Mouse (Mus musculus): Measurements from ENCODE around the gene Lin28a.

The Lin28a gene

DNA sequence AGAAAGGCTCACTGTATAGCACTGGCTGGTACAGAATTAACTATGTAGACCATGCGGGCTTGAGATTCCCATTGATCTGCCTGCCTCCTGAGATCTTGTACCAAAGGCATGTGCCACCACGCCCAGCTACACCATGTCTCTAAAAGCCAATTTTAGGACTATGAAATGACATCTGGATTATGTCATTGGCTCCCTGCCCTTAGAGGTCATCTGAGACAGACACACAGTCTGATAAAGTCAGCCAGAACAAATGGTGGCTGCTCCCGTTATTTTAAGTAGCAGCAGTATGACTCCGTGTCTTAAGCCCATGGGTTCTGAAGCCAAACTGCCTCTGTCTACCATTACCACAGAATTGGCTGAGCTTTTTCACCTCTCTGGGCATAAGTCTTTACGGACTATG, 38.1 kb downstream of the Lin28a start:
- in situ Hi-C loops (cut with MseI, MboI): no loop called here

DNA sequence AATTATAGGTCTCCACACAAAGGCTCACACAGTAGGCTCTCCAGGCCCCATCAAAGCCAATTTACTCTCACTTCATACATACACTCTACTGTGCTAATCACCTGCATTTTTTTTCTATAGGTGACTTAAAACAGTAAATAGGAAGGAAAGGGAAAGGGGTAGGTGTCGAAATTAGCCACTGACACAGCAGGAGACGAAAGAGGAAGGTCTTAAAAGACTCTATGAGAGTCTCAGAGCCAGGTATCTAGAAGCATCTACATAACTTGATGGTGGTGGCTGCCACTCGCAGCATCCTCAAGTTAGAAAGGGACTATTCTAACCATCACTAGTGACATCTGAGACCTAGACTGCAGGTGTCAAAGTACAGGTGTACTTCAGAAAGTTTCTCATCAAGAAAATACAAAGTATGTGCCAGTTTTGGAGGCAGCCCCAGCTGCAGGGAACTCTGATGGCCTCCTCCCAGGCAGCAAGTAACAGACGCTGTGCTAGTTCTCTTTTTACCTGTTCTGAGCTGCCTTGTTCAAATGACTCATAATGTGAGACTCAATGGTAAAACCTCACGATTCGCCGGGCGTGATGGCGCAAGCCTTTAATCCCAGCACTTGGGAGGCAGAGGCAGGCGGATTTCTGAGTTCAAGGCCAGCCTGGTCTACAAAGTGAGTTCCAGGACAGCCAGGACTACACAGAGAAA, 40.5 kb downstream of the Lin28a start:
- in situ Hi-C loops (cut with MseI, MboI): no loop called here

DNA sequence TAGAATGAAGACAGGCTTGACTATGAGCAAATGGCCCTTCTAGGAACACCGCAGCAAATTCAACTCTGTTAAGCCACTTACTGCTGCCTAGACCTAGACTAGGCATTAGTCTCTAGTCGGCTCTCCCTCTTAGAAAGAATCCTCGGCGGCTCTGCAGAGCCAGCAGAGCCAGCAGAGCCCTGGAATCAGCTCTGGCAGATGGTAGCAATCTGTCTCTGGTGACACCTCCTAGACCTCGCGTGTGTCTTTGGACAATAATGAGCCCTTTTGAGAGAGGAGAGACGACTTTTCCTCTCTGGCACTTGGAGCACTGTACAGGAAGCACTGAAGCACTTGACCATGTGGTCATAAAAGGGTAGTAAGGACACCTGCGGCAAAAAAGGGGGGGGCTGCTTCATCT, 46.9 kb downstream of the Lin28a start:
- in situ Hi-C loops (cut with MseI, MboI): no loop called here

DNA sequence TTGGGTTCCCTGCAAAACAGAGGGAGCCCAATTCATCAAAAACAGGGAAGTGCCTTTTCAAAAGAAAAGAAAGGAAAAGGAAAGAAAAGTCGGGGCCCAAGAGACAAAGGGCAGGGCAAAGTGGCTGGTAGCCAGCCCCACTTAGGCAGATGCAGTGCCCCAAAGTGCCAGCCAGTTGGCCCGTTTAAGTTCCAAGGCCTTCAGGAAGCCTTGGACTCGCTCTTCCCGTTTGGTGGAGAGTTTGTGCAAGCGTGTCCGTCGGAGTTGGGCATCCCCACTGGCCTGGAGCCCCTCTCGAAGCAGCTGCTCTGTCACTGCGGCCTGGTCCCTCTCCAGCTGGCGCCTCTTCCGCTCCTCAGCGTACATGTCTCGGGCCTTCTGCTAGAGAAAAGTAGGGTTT, 47.8 kb downstream of the Lin28a start:
- in situ Hi-C loops (cut with MseI, MboI): no loop called here

DNA sequence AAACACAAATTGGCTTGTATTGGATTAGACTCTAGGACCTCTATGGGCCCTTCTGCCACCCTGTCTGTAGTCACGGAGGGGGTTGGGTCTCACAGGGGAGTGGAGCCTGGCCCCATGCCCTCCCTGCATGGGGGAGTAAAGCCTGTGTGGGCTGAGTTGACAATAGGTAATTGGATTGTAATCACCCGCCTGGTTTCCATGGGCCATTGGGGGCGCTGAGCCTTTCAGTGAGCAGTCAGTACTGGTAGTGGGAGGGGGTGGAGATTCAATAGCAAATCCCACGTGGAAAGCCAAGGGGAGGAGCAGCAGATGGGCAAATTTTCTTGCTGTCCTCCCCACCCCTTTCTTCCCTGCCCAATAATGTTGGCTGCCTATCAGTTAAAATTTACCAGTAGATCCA, 48.4 kb downstream of the Lin28a start:
- in situ Hi-C loops (cut with MseI, MboI): no loop called here

DNA sequence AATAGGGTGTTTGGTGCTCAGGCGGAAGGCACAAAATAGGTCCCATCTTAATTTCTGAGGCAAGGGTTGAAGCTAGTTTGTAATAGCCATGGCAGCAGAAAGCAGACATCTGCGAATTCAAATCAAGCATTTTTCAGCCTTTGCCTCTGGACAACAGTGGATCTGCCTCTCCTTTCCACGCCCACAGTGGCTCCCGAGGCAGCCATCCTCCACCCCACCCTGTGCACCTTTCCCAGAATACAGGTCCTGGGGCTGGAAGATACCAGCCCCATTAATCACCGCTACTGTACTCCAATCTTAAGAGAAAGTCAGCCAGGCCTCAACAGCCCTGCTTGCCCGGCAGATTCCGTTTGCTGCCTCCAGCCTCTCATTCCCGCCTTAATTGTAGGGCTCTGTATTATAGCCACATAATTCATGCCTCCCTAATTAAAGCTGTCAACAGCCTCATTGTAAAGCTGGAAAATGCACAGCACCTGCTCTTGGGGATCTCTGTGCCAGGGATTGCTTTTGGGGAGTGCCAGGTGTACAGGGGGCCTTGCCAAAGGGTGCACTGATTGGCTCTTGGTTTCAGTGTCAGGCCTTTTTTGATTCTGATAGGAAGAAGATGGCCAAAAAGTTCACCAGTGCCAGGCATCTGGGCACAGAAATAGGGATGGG, 49.4 kb downstream of the Lin28a start:
- in situ Hi-C loops (cut with MseI, MboI): no loop called here

DNA sequence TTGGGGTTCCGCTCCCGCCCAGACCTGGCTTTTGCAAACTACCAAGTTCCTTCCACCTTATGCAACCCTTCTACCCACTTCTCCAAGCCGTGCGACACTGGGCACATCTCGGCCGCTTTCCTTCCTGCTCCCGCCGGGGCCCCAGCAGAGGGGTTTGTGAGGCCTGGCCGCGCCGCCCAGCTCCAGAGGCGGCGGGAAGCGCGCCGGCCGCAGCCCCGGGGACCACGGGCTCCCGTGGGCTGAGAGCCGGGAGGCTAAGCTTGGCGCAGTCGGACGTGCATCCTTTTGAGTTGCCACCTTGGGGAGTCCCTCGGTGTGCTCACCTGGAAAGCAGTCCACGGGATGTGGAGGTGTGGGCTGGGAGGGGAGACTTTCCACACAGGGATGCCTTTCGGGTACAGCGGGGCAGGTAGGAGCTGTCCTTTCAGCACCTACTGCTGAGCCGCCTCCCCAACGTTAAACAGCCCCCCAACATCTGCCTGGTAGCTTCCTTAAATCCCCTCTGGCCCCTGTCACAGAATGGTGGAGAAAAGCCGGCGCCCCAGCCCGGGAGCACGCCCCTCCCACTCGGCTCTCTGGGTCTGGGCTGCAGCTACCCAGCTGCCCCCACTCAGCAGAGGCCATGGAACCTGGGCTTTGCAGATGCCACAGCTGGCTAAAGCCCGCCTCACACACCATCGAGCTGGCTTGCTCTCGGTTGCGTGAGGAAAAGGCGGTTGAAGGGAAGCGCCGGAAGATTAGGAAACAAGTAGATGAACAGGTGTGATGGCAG, 50.3 kb downstream of the Lin28a start, which contains the start of gene Hmgn2:
Hmgn2 (minus strand) TSS at position 501 of the 772 bp plus-strand sequence.
- in situ Hi-C loops (cut with MseI, MboI): no loop called here

DNA sequence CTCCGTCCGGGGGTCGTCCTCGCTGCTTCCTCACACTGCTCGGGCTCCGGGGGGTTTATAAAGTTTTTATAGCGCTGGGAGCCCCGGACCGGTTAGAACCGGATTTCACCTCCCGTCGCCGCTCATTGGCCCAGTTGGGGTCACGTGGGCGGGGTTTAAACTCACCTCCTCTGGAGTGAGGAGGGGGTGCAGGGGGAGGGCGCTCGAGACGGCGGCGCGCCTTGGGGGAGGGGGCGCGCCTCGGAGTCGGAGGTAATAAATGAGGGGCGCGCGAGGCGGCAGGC, 50.8 kb downstream of the Lin28a start:
- in situ Hi-C loops (cut with MseI, MboI): no loop called here

DNA sequence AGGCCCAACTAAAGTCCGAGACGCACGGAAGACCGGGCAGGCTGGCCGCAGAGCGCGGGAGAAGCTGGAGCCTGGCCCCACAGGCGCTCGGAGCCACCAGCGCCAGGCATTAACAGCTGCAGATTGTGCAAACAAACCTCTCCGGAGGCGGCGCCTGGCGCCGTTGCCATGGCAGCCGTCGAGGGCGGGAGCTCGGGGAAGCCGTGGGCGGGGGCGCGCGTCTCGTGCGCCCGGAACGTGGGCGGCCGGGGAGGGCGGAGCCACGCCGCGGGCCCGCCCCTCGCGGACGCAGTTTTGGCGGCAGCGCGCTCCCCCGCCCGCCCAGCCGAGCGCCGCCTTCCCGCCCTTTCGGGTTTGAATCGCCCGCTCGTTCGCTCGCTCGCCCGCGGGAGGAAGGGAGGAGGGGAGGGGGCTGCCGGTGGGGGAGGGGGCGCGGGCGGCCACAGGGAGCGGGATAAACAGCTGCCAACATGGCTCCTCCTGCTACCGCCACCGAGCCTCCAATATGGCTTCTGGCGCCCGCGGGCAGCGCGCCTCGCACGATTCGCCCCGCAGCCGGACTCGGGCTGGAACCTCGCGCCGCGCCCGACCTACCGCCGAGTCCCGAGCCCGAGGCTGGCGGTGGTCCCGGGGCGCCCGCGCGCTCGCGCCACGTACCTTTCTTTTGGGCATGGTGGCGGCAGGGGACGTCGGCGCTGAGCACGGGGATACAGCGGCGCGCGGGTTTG, 51.3 kb downstream of the Lin28a start:
- in situ Hi-C loops (cut with MseI, MboI): no loop called here

DNA sequence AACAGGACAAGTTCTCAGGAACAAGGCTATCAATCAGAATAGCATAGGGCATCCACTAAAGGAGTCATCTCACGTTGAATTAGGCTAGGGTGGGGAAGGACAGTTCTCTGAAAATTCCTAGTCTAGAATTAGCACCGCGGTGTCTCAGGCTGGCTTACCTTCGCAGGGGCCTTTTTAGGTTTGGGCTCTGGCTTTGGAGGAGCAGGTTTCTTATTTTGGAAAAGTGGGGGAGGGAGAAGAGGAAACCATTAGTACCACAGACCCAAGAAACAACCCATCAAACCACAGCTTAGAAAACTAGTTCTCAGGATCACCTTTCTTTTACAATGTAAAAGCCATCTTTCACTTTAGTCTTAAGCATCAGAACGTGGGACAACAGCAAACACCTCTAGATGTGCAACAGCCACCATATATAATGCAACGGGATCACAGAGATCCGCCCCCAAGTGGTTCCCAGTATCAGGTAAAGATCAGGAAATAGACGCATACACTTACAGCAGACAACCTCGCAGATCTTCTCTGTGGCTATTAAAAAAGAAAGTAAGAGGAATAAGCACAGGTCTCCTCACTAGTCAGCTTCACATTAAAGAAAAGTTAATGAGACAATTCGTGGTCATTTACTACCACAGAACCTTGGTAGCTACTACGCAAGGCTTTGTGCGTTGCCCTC, 52.2 kb downstream of the Lin28a start:
- in situ Hi-C loops (cut with MseI, MboI): no loop called here

DNA sequence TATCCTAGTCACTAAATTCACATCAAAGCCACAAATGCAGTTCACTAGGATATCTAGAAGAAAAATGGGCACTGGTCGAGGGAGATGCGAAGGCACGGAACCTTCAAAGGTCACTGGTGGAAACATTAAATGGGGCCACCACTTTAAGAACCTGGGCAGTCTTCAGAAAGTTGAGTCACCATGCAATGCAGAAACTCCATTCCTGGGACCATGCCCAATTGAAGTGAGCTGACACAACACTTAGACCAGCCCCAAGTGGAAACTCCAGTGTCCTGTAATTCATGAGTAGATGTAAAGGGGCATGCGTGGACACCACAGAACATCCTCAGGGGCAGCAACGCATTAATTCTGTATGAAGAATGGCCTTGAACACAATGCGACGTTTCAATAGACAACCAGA, 56.1 kb downstream of the Lin28a start:
- in situ Hi-C loops (cut with MseI, MboI): no loop called here

DNA sequence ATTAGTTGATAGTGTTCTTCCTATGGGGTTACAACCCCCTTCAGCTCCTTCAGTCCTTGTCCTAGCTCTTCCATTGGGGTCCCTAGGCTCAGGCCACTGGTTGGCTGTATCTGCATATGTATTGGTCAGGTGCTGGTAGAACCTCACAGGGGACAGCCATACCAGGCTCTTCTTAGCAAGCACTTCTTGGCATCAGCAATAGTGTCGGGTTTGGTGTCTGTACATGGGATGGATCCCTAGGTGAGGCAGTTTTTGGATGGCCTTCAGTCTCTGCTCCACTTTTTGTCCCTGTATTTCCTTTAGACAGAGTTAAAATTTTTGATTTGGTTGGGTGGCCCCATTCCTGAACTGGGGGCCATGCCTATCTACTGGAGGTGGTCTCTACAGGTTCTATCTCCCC, 59.8 kb downstream of the Lin28a start:
- in situ Hi-C loops (cut with MseI, MboI): no loop called here

DNA sequence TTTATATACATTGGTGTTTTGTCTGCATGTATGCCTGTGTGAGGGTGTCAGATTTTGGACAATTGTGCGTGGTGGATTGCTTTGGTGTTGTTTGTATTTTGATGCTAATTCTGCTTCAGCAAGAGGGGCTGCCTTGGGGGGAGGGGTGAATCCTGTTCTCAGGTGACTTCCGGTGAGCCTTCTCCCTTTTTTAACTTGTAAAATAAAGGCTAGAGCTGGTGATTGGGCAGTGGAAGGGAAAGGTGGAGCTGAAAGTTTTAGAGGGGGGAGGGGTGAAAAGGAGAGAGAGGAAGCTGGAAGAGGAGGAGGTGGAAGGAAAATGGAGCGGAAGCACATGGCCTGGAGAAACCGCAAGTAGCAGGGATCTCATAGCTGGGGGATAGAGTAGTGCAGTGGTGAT, 62.3 kb downstream of the Lin28a start:
- in situ Hi-C loops (cut with MseI, MboI): no loop called here
